Mouse (Mus musculus): Measurements from ENCODE around the gene Srsf10. TPM values are rescaled to one million over a fixed set of nuclear protein-coding genes. Genes with fewer than 3 reads are reported as not detected.

Srsf10 gene
- polyA plus RNA-seq, 1 experiment: 54.7 TPM

GRCm38 (mm10) chr4:135888448-135889057 is 33.0 kb downstream of the Srsf10 start:
- Histone ChIP-seq H3K4me1 (ENCODE audit: control insufficient read depth, insufficient read depth, low read length) (no peaks in the 10 kb centered on the region), H3K27ac (ENCODE audit: insufficient read depth, low read length) (no peak overlapping the region), H3K4me3 (replicated peaks; ENCODE audit: insufficient read depth, low read depth, low read length) (no peak overlapping the region), H3K27me3 (ENCODE audit: control insufficient read depth, insufficient read depth, low read length) (no peaks in the 10 kb centered on the region)
- TF ChIP-seq POLR2A (IDR thresholded peaks at IDR 0.05; ENCODE audit: borderline replicate concordance, insufficient read depth, low read length) (no peak), CTCF (IDR thresholded peaks at IDR 0.05; ENCODE audit: borderline replicate concordance, insufficient read depth, low read depth, low read length) (no peak)
- DNase-seq: no peak
- 93% methylated on average over 24 of the region's 24 CpGs for WGBS

GRCm38 (mm10) chr4:135889146-135889883 is 33.8 kb downstream of the Srsf10 start:
- Histone ChIP-seq H3K27ac (ENCODE audit: insufficient read depth, low read length) (no peak overlapping the region), H3K4me1 (ENCODE audit: control insufficient read depth, insufficient read depth, low read length) (no peaks in the 10 kb centered on the region), H3K4me3 (replicated peaks; ENCODE audit: insufficient read depth, low read depth, low read length) (no peak overlapping the region), H3K27me3 (ENCODE audit: control insufficient read depth, insufficient read depth, low read length) (no peaks in the 10 kb centered on the region)
- TF ChIP-seq CTCF (IDR thresholded peaks at IDR 0.05; ENCODE audit: borderline replicate concordance, insufficient read depth, low read depth, low read length) (no peak), POLR2A (IDR thresholded peaks at IDR 0.05; ENCODE audit: borderline replicate concordance, insufficient read depth, low read length) (no peak)
- WGBS: 79% methylated on average over 7 of the region's 7 CpGs
- DNase-seq: no peak

- DNase-seq: peak; percentile 69 to 74
- no peaks in the 10 kb centered on the region for H3K27me3 ChIP-seq (ENCODE audit: control insufficient read depth, insufficient read depth, low read length)
- H3K4me1 ChIP-seq (ENCODE audit: control insufficient read depth, insufficient read depth, low read length): no peaks in the 10 kb centered on the region
- no peak overlapping the region for H3K4me3 ChIP-seq (replicated peaks; ENCODE audit: insufficient read depth, low read depth, low read length)
- no peak for TF ChIP-seq POLR2A (IDR thresholded peaks at IDR 0.05; ENCODE audit: borderline replicate concordance, insufficient read depth, low read length)
- peak; percentile 97 for TF ChIP-seq CTCF (IDR thresholded peaks at IDR 0.05; ENCODE audit: borderline replicate concordance, insufficient read depth, low read depth, low read length)
- 4% methylated on average over 4 of the region's 4 CpGs for WGBS
- no peak overlapping the region for H3K27ac ChIP-seq (ENCODE audit: insufficient read depth, low read length)
These were observed 34.3 kb downstream of the Srsf10 start for GRCm38 (mm10) chr4:135889884-135890283.

- WGBS: 87% methylated on average over 2 of the region's 2 CpGs
- Histone ChIP-seq H3K4me3 (replicated peaks; ENCODE audit: insufficient read depth, low read depth, low read length) (no peak overlapping the region), H3K4me1 (ENCODE audit: control insufficient read depth, insufficient read depth, low read length) (no peaks in the 10 kb centered on the region), H3K27me3 (ENCODE audit: control insufficient read depth, insufficient read depth, low read length) (no peaks in the 10 kb centered on the region), H3K27ac (ENCODE audit: insufficient read depth, low read length) (no peak overlapping the region)
- no peak for TF ChIP-seq CTCF (IDR thresholded peaks at IDR 0.05; ENCODE audit: borderline replicate concordance, insufficient read depth, low read depth, low read length)
- TF ChIP-seq POLR2A (IDR thresholded peaks at IDR 0.05; ENCODE audit: borderline replicate concordance, insufficient read depth, low read length): no peak
- no peak for DNase-seq
These were observed 36.0 kb downstream of the Srsf10 start for GRCm38 (mm10) chr4:135891539-135891938.

GRCm38 (mm10) chr4:135892884-135893283 is 37.3 kb downstream of the Srsf10 start:
- no peaks in the 10 kb centered on the region for H3K27me3 ChIP-seq (ENCODE audit: control insufficient read depth, insufficient read depth, low read length)
- TF ChIP-seq CTCF (IDR thresholded peaks at IDR 0.05; ENCODE audit: borderline replicate concordance, insufficient read depth, low read depth, low read length) (no peak), POLR2A (IDR thresholded peaks at IDR 0.05; ENCODE audit: borderline replicate concordance, insufficient read depth, low read length) (no peak)
- H3K27ac ChIP-seq (ENCODE audit: insufficient read depth, low read length): no peak overlapping the region
- no peak overlapping the region for H3K4me3 ChIP-seq (replicated peaks; ENCODE audit: insufficient read depth, low read depth, low read length)
- DNase-seq: no peak
- H3K4me1 ChIP-seq (ENCODE audit: control insufficient read depth, insufficient read depth, low read length): no peaks in the 10 kb centered on the region
- 63% methylated on average over 4 of the region's 4 CpGs for WGBS

GRCm38 (mm10) chr4:135895071-135895571 is 39.6 kb downstream of the Srsf10 start, which contains the start of gene Cnr2:
Cnr2 (plus strand) TSS chr4:135895394.
- DNase-seq: no peak
- Histone ChIP-seq H3K27me3 (ENCODE audit: control insufficient read depth, insufficient read depth, low read length) (no peaks in the 10 kb centered on the region), H3K4me1 (ENCODE audit: control insufficient read depth, insufficient read depth, low read length) (no peaks in the 10 kb centered on the region), H3K4me3 (replicated peaks; ENCODE audit: insufficient read depth, low read depth, low read length) (no peak within 1 kb of the TSS), H3K27ac (ENCODE audit: insufficient read depth, low read length) (no peak within 1 kb of the TSS)
- WGBS: 60% methylated on average over 8 of the region's 8 CpGs
- TF ChIP-seq POLR2A (IDR thresholded peaks at IDR 0.05; ENCODE audit: borderline replicate concordance, insufficient read depth, low read length): no peak
- no peak for TF ChIP-seq CTCF (IDR thresholded peaks at IDR 0.05; ENCODE audit: borderline replicate concordance, insufficient read depth, low read depth, low read length)

GRCm38 (mm10) chr4:135896157-135896556 is 40.6 kb downstream of the Srsf10 start:
- no peak for TF ChIP-seq CTCF (IDR thresholded peaks at IDR 0.05; ENCODE audit: borderline replicate concordance, insufficient read depth, low read depth, low read length)
- TF ChIP-seq POLR2A (IDR thresholded peaks at IDR 0.05; ENCODE audit: borderline replicate concordance, insufficient read depth, low read length): no peak
- DNase-seq: no peak
- no peak overlapping the region for H3K27ac ChIP-seq (ENCODE audit: insufficient read depth, low read length)
- H3K4me1 ChIP-seq (ENCODE audit: control insufficient read depth, insufficient read depth, low read length): no peaks in the 10 kb centered on the region
- no peaks in the 10 kb centered on the region for H3K27me3 ChIP-seq (ENCODE audit: control insufficient read depth, insufficient read depth, low read length)
- no peak overlapping the region for H3K4me3 ChIP-seq (replicated peaks; ENCODE audit: insufficient read depth, low read depth, low read length)
- 64% methylated on average over 6 of the region's 6 CpGs for WGBS
